Mouse (Mus musculus) stomach, embryonic 14.5 days (tissue): ENCODE measurements around the gene Derl3. TPM values are rescaled to one million over a fixed set of nuclear protein-coding genes. Genes with fewer than 3 reads are reported as not detected.

Source experiments
- ATAC-seq: fragments of 200-750 bp; cut with Nextera tagmentation; 2 replicates; pipeline ENCODE4 v1.8.0; 2017; ENCODE audit warnings: low read depth, moderate TSS enrichment; ENCODE audit not compliant: insufficient number of reproducible peaks, insufficient read depth, low FRiP score
- H3K27ac ChIP-seq: fragments of 300-500 bp; sonication (generic); 2 replicates; pipeline ENCODE4 v1.5.1; 2014; ENCODE audit warnings: mild to moderate bottlenecking, low read length, moderate library complexity, mixed read lengths
- H3K27me3 ChIP-seq: fragments of 300-500 bp; sonication (generic); 2 replicates; pipeline ENCODE4 v1.6.1; 2014; ENCODE audit warnings: low read length, control low read depth, mixed read lengths; ENCODE audit not compliant: control insufficient read depth, insufficient read depth
- H3K36me3 ChIP-seq: fragments of 300-500 bp; sonication (generic); 2 replicates; pipeline ENCODE4 v1.6.1; 2014; ENCODE audit warnings: mild to moderate bottlenecking, control low read depth, low read length, moderate library complexity, mixed read lengths; ENCODE audit not compliant: control insufficient read depth, insufficient read depth
- H3K4me1 ChIP-seq: fragments of 300-500 bp; sonication (generic); 2 replicates; pipeline ENCODE4 v1.6.1; 2014; ENCODE audit warnings: low read length, control low read depth, mixed read lengths; ENCODE audit not compliant: control insufficient read depth, insufficient read depth
- H3K4me2 ChIP-seq: fragments of 300-500 bp; sonication (generic); replicated peaks from 2 replicates; pipeline ENCODE4 v1.6.1; 2014; ENCODE audit warnings: low read depth, low read length, control low read depth
- H3K4me3 ChIP-seq: fragments of 300-500 bp; sonication (generic); 2 replicates; pipeline ENCODE4 v1.5.1; 2014; ENCODE audit warnings: low read depth, low read length, control low read depth
- H3K9ac ChIP-seq: fragments of 300-500 bp; sonication (generic); replicated peaks from 2 replicates; pipeline ENCODE4 v1.6.1; 2014; ENCODE audit warnings: low read depth, mild to moderate bottlenecking, control low read depth, low read length, moderate library complexity, mixed read lengths
- H3K9me3 ChIP-seq: fragments of 300-500 bp; sonication (generic); 2 replicates; pipeline ENCODE4 v1.6.1; 2016; ENCODE audit warnings: low read depth, low read length, control low read depth; ENCODE audit not compliant: control insufficient read depth
- WGBS: fragments of 180-500 bp; shearing (Covaris S2); extraction: QIAGEN DNeasy Blood & Tissue Kit; methylation state at CpG from one replicate; pipeline ENCODE4 v1.1.7; 2014; 5-methylcytosine and 5-hydroxymethylcytosine counted together
- polyA plus RNA-seq: library from polyadenylated mRNA; unstranded; fragments of >200 nt; fragmentation: Nextera tagmentation; extraction: Ambion mirVana; gene quantifications from 2 replicates; pipeline ENCODE4 v1.2.1, GENCODE M21; 2014

Derl3 gene
- polyA plus RNA-seq, 1 experiment from 2014 or later, result 2.3 TPM

DNA sequence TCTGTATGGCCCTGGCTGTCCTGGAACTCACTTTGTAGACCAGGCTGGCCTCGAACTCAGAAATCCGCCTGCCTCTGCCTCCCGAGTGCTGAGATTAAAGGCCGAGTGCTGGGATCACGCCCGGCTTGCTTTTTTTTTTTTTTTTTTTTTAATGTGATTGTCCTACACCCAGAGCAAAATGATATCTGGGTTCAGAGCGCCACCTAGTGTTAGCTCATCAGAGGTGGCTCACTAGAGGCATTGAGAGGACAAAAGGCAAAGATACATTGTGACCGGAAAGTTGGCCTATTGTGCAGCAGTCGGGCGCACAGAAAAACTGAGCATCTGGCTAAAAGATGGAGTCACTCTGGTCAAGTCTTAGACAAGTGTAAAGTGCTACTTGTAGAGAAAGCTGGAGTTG, 39.8 kb upstream of the Derl3 start:
- ATAC-seq, result peak; percentile 23; the same call in 1 of the 2 replicates
- no peaks in the 10 kb centered on the region for H3K9me3 ChIP-seq
- peaks cover 17% of the 10 kb centered on the region; the same call in 1 of the 2 replicates for H3K36me3 ChIP-seq
- H3K27me3 ChIP-seq, result no peaks in the 10 kb centered on the region
- WGBS, result 36% methylated on average over 10 of the region's 10 CpGs
- no peak overlapping the region for H3K9ac ChIP-seq
- H3K27ac ChIP-seq, result no peak overlapping the region
- H3K4me1 ChIP-seq, result 0 out of 2 replicates have a peak, but pooled peaks cover 5% of the 10 kb centered on the region
- no peak overlapping the region for H3K4me2 ChIP-seq
- H3K4me3 ChIP-seq, result no peak overlapping the region

DNA sequence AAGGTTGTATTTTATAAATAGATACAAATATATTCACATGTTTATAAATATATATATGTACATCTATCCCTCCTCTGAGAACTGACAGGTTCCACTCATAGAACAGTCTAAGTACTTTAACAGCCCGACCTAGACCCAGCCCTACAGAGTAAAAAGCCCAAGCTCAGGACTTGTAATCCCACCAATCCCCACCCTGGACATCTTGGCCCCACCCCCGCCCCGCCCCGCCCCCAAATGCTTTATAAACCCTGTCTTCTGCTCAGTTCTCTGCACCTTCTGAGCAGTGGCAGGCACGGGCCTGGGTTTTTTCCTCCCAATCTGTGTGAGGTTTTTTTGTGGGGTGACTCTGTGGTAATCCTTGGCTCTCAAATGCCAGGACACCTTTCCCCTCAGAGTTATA, 39.1 kb upstream of the Derl3 start:
- no peak for ATAC-seq
- peaks cover 17% of the 10 kb centered on the region; the same call in 1 of the 2 replicates for H3K36me3 ChIP-seq
- no peak overlapping the region for H3K27ac ChIP-seq
- no peak overlapping the region for H3K9ac ChIP-seq
- peaks cover 7% of the 10 kb centered on the region; the same call in 1 of the 2 replicates for H3K4me1 ChIP-seq
- H3K4me2 ChIP-seq, result no peak overlapping the region
- WGBS, result 50% methylated on average over 5 of the region's 5 CpGs
- H3K4me3 ChIP-seq, result no peak overlapping the region
- no peaks in the 10 kb centered on the region for H3K27me3 ChIP-seq
- no peaks in the 10 kb centered on the region for H3K9me3 ChIP-seq

DNA sequence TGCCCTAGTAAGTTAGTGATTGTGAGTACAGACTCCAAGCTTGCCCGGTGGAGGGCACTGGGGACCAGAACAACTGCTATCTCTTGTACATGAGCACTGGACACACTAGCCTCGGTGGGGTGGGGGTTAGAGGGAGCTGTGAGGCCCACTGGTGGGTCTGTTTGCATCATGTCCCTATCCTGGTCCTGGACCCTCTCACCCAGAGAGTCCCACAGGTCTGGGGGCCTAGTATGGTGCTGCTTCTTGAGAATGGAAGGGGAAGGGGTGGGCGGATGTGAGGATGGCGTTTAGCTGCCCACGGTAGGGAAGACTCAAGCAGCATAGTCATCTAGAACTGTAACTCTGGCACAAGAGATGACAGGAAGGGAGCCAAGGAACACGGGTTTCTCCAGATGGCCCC, 38.4 kb upstream of the Derl3 start:
- no peak overlapping the region for H3K4me2 ChIP-seq
- H3K4me1 ChIP-seq, result peaks cover 7% of the 10 kb centered on the region; the same call in 1 of the 2 replicates
- no peaks in the 10 kb centered on the region for H3K9me3 ChIP-seq
- 75% methylated on average over 6 of the region's 6 CpGs for WGBS
- no peak overlapping the region for H3K9ac ChIP-seq
- peaks cover 17% of the 10 kb centered on the region; the same call in 1 of the 2 replicates for H3K36me3 ChIP-seq
- no peak for ATAC-seq
- no peaks in the 10 kb centered on the region for H3K27me3 ChIP-seq
- no peak overlapping the region for H3K4me3 ChIP-seq
- no peak overlapping the region for H3K27ac ChIP-seq

DNA sequence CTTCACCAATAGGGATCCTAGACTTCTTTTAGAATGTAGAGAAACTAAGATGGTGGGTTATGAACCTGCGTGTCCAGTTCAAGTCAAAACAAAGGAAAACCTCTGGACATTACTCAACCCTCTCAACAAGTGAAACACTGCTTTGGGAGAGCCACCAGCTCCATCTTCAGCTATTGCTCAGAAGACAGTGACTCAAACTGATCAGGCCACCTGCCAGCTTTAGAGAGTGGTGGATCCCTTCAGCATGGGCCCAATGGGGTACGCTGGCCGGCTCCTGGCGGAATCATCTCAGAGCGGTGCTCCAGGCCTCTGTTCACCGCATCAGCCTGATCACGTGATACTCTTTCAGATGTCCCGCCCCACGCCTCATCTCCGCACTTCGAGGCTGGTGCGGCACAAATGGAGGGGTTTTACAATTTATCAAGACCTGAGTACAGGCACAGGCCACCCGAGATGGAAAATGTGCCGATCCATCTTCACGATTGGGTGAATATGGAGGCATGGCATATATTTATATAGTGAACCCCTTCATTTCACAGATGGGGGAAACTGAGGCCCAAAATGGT, 37.7 kb upstream of the Derl3 start:
- Histone ChIP-seq H3K9ac (no peak overlapping the region), H3K4me3 (no peak overlapping the region), H3K27ac (no peak overlapping the region), H3K9me3 (no peaks in the 10 kb centered on the region), H3K4me1 (peaks cover 9% of the 10 kb centered on the region; the same call in 1 of the 2 replicates), H3K4me2 (no peak overlapping the region), H3K27me3 (no peaks in the 10 kb centered on the region), H3K36me3 (peaks cover 17% of the 10 kb centered on the region; the same call in 1 of the 2 replicates)
- no peak for ATAC-seq
- 90% methylated on average over 15 of the region's 15 CpGs for WGBS

DNA sequence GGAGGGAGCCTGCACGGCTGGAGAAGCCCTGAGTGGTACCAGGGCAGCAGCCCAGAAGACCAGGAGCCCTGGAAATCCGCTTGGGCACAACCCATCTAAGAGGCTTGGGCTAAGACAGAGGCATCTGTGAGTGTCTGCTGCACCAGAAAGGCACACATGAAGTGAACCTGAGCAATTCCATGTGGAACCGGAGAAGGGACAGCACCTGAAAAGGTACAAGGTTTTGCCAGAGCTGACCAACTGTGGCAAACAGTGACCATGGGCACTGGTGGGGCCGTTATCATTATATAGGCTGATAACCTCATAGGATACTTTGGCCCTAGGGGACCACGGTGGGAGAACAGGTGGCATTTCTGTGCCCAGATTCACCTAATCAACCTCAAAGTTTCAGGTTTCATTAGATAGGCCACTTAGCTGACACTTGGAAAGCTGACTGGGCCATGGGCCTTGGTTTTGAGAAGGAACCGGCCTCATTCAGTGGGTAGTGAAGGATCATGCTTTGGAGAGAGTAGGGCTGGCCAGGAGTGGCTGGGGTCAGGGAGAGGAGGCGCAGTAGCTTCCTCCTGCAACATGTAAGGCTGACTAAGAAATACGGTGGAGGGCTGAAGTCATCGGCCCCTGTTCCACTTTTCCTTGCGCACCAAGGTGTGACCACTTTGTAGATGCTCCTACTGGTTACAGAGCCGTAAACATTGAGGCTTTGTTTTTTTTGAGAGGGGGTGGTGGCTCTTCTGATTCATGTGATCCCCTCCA, 36.9 kb upstream of the Derl3 start:
- Histone ChIP-seq H3K36me3 (peaks cover 17% of the 10 kb centered on the region; the same call in 1 of the 2 replicates), H3K4me3 (no peak overlapping the region), H3K27me3 (no peaks in the 10 kb centered on the region), H3K9me3 (no peaks in the 10 kb centered on the region), H3K4me2 (no peak overlapping the region), H3K9ac (no peak overlapping the region), H3K27ac (no peak overlapping the region), H3K4me1 (peaks cover 11% of the 10 kb centered on the region; the same call in 1 of the 2 replicates)
- ATAC-seq, result no peak
- 77% methylated on average over 11 of the region's 11 CpGs for WGBS

DNA sequence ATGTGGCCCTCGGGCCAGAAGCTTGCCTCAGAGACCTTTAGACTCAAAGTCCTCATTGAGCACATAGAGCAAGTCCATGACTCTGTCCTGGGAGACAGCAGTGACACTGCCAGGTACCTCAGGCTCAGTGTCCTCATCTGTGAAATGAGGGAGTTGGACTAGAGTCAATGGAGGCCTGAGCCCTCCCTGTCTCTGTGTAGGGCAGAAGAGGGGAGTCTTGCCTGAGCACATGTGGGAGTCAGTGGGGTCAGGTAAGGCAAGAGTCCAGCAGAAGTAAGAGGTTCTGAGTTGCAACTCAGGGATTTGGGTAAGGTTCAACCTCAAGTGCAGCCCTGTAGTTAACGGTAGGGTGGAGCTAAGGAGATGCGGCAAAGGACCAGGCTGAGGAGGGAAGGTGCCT, 36.2 kb upstream of the Derl3 start:
- H3K4me1 ChIP-seq, result peaks cover 10% of the 10 kb centered on the region; the same call in 1 of the 2 replicates
- no peak overlapping the region for H3K27ac ChIP-seq
- no peak overlapping the region for H3K9ac ChIP-seq
- H3K9me3 ChIP-seq, result no peaks in the 10 kb centered on the region
- no peak for ATAC-seq
- H3K4me2 ChIP-seq, result no peak overlapping the region
- no peaks in the 10 kb centered on the region for H3K27me3 ChIP-seq
- no peak overlapping the region for H3K4me3 ChIP-seq
- 75% methylated on average over 3 of the region's 3 CpGs for WGBS
- peaks cover 17% of the 10 kb centered on the region; the same call in 1 of the 2 replicates for H3K36me3 ChIP-seq

DNA sequence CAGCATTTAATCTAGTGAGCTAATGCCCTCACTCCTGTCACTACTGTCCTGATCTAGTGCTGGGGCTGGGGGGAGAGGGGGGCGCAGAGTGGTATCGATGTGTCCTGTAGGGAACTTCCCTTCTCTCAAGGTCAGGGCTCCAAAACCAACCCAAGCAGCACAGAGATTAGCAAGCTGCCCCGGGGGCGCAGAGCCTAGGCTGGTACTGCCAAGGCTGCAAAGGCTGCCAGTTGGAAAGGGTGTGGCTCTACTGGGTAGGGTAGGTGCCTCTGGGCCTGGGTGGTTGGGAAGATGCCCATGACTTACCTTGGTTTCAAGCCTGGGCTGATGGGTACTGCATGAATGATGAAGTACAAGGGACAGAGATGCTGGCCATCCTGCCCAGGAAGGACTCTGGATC, 35.6 kb upstream of the Derl3 start:
- Histone ChIP-seq H3K9ac (no peak overlapping the region), H3K9me3 (no peaks in the 10 kb centered on the region), H3K4me3 (no peak overlapping the region), H3K4me2 (no peak overlapping the region), H3K27me3 (no peaks in the 10 kb centered on the region), H3K27ac (no peak overlapping the region), H3K4me1 (peaks cover 10% of the 10 kb centered on the region; the same call in 1 of the 2 replicates), H3K36me3 (peaks cover 17% of the 10 kb centered on the region; the same call in 1 of the 2 replicates)
- no peak for ATAC-seq
- WGBS, result 95% methylated on average over 4 of the region's 4 CpGs

DNA sequence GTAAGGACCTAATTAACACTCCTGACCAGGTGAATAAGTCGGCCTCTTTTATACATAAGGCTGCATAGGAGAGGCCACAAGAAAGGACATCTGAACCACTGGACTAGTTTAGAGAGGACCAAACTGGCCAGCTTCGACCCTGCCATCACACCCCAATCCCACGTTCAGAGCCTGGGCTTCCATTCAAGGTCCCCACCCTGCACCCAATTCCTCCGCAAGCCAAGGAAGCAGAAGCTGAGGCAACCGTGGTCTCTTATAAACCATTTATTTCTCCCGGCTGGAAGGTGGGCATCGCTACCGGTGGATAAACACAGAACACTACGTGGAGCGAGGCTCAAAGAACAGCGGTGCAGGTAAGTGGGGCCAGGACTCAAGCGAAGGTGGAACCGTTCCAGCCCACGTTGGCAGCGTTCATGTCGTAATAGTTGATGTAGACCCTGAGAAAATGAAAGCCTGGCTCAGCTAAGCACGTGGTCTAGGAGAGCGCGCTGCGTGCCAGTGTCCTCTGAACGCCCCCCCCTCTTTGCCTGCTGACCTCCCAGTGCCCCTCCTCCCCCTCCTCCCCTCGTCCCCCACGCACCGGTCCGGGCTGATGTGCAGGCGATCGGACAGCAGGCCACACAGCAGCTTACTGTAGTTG, 34.0 kb upstream of the Derl3 start:
- Histone ChIP-seq H3K27me3 (no peaks in the 10 kb centered on the region), H3K36me3 (peaks cover 17% of the 10 kb centered on the region; the same call in 1 of the 2 replicates), H3K9ac (peak overlapping the region; percentile 79; the same call in 1 of the 2 replicates), H3K9me3 (no peaks in the 10 kb centered on the region), H3K4me3 (peak overlapping the region; percentile 63), H3K4me1 (peaks cover 10% of the 10 kb centered on the region; the same call in 1 of the 2 replicates), H3K4me2 (peak overlapping the region; percentile 71), H3K27ac (peak overlapping the region; percentile 95; the same call in 1 of the 2 replicates)
- ATAC-seq, result peak; percentile 54
- WGBS, result 3% methylated on average over 27 of the region's 27 CpGs
